Mouse (Mus musculus) monocyte, adult 5-6 weeks (primary cell): ENCODE data around the gene Klf17. TPM values are rescaled to one million over a fixed set of nuclear protein-coding genes. Genes with fewer than 3 reads are reported as not detected.
"Not testable (repeated sequence)": the region's sequence is repeated elsewhere in the genome, so short reads cannot be mapped to it uniquely, and the experiment has no call there.

Experiments
- ATAC-seq: fragments of 153-309, 156-312 bp; replicated peaks from 2 replicates; pipeline ENCODE4 v1.8.0; 2017; ENCODE audit warnings: mild to moderate bottlenecking; ENCODE audit not compliant: low TSS enrichment, insufficient number of reproducible peaks, severe bottlenecking, poor library complexity, low FRiP score
- total RNA-seq: library from RNA; stranded (forward); fragments of 200-1000, 200-491, 200-594 nt; gene quantifications from 3 replicates; pipeline ENCODE4 v1.2.3, GENCODE M21; 2017

Klf17 gene
- not detected in 3 replicates for total RNA-seq

DNA sequence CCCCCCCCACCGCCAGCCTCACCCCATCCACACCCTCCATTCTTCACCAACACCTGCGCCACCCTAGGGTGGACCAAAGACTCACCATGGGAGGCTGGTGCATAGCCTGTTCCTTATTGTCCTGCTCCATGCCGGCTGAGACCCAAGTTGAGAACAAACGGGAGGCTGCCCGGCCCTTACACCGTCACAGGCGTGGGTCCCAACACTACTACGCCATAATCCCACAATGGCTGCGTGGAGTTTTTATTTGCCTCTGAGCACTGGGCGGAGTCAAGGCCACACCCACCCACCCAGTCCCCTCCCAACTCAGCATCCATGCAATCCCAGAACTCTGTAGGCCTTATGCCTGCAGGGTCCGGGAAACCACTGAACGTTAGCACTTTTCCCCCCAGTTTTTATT is at the start of gene Klf17:
Klf17 (minus strand) TSS at position 233 of the 400 bp plus-strand sequence.
- ATAC-seq: no peak

DNA sequence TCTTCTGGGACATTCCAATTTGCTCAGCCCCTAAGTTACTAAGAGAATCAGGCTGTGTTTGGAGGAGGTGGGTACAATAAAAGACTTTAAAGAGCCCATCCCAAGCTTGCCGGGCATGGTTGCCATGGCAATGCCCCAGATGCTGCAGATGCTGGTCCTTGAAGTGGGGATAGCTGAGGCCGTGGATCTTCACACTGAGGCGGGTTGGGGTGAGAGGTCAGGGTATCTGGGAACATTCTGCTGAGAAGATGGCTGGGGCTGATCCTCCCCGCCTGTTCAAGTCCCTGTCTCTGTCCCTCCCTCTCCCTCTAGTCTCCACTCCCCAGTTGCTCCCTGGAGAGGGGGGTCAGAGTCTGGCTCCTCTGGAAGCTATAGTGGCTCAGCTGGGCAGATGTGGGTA is 48.9 kb upstream of the Klf17 start:
- ATAC-seq: no peak

- ATAC-seq: no peak
Observed at GRCm38 (mm10) chr4:117813591-117814192, 48.2 kb upstream of the Klf17 start.

GRCm38 (mm10) chr4:117810933-117811332 is 45.5 kb upstream of the Klf17 start:
- ATAC-seq: no peak

GRCm38 (mm10) chr4:117806992-117807391 is 41.5 kb upstream of the Klf17 start:
- ATAC-seq: no peak

DNA sequence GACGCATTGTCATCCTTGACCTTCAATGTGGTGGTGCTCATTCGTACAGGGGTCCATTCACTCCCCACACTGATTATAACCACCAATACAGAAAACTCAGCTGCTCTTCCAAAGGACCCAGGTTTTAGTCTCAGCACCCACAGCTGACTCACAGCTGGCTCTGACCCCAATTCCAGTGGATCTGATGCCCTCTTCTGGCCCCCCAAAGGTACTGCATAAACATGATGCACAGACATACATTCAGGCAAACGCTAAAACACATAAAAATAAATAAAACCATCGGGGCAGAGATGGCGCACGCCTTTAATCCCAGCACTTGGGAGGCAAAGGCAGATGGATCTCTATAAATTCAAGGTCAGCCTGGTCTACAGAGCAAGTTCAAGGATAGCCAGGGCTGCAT is 34.5 kb upstream of the Klf17 start:
- no peak for ATAC-seq

DNA sequence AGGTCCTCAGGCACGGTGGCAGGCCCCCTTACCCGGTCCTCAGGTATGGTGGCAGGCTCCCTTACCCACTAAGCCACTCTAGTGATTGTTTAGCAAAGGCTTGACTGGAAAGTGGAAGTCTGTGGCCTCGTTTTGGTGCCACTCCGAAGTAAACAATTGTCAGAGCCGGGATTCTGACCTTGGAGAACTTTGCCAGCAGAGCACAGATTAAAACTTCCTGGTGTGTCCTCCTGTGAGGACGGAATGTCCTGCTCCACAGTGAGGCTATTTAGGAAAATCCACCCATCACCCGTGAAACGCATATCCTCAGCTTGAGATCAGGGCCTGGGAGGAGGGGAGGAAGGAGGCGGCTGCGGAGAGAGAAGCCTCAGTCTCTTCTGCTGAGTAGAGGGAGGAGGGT is 22.9 kb upstream of the Klf17 start:
- no peak for ATAC-seq

- no peak for ATAC-seq
Observed at GRCm38 (mm10) chr4:117786963-117787362, 21.5 kb upstream of the Klf17 start.

GRCm38 (mm10) chr4:117782908-117783307 is 17.5 kb upstream of the Klf17 start:
- ATAC-seq: no peak

DNA sequence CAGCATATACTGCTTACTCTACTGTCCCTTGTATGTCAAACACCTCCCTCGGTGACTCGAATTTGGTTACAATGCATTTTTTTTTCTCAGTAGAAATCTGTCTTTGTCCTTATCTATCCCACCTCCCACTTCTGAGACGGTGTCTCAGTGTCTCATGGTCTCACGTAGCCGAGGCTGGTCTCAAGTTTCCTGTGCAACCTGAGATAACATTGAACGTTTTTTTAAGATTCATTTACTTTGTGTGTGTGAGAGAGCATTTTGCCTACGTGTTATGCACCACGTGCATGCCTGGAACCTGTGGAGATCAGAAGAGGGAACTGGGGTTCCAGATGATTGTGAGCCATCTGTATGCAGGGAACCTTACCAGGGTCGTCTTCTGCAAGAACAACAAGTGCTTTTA is 7.5 kb upstream of the Klf17 start:
- ATAC-seq: no peak

- no peak for ATAC-seq
Observed at GRCm38 (mm10) chr4:117770935-117771334, 5.5 kb upstream of the Klf17 start.

- no peak for ATAC-seq
Observed at GRCm38 (mm10) chr4:117760151-117760550, 5.3 kb downstream of the Klf17 start.

DNA sequence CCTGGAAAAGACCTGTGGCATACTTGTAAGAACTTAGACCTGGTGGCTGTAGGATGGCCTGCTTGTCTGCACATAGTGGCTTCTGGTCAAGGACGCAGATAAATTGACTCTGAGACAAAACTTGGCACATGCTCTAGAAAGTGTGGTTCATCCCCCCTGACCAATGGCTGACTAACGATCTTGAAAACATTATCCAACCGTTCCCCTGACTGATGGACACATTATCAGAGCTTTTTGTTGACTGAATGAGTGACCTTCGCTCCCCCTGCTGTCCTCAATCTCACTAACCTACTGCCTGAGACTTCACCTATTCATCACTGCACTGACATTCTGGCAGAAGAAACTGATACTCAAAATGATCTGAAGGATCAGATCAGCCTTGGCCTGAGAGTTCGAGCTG is 13.0 kb downstream of the Klf17 start:
- ATAC-seq: not testable (repeated sequence)

DNA sequence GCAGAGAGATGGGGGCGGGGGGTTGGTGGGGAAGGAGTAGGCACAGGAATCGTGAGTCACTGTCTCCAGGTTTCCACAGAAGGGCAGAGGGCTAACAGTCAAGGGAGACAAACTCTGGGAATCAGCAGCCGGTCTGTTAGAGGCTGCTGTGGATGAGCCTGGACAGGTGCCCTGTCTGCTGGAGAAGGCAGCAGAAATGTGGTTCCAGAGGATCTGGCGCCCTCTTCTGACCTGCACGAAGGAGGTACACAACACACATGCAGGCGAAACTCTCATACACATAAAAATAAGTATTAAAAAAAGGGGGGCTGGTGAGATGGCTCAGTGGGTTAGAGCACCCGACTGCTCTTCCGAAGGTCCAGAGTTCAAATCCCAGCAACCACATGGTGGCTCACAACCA is 27.9 kb downstream of the Klf17 start:
- no peak for ATAC-seq

- ATAC-seq: no peak
Observed at GRCm38 (mm10) chr4:117731926-117732325, 33.5 kb downstream of the Klf17 start.

DNA sequence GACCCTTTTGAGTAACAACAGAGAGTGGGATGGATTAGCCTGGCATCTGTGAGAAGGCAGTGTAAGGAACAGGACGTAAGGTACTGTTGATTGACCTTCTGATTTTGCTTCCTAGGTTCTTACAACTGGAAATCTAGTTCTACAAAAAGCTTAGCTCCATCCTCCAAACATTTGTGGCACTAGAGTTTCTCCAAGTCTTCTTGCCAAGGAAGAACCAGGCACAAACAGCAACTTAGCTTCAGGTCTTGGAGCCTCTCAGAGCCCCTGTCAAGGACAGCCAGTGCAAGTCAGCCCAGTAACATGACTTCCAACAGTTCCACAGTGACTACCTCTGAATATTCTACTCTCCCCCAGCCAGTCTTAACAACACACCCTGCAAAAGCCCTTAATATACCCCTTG is 41.3 kb downstream of the Klf17 start, which contains the start of gene Gm12845:
Gm12845 (plus strand) TSS at position 301 of the 400 bp plus-strand sequence.
- no peak for ATAC-seq

DNA sequence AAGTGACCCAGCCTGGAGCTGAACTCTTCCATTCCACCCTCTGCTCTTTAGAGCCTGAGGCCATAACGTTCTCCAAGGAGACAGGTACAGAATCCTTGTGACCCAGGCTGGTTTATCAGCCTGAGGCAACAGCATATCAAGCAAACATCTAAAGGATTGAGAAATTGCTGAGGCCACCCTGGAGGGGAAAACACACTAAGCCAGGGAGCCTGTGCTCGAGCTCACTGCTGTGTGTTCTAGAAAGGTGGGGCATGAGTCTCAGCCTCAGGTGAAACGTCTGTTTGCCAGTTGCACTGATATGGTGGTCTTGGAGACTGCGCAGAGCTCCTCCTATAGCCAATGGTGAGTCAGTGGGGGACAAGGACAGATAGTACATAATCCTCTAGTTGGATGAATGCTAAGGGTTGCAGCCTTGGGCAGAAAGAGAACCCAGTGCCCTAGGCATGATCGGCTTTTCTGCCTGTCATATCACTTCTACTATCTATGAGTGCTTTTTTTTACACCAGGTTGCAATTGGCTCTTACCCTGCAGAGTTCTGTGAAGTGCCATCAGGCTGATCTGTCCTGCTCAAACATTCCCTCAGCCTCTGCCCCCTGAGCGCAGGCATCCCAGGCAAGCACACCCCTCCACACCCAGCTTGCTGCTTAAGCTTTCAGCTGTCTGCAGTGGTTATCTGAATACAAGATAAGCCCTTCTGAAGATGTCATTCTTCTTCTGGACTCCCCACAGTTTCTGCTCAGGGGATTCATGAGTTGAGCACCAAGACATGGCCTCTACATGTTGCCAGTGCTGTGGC is 51.9 kb downstream of the Klf17 start:
- no peak for ATAC-seq

- ATAC-seq: no peak
Observed at GRCm38 (mm10) chr4:117712314-117712713, 53.1 kb downstream of the Klf17 start.

- no peak for ATAC-seq
Observed at GRCm38 (mm10) chr4:117708780-117709550, 56.5 kb downstream of the Klf17 start.
